Mouse (Mus musculus) intestine, embryonic 15.5 days (tissue): ENCODE results near the gene Tmem203. TPM values are rescaled to one million over a fixed set of nuclear protein-coding genes. Genes with fewer than 3 reads are reported as not detected.

Experiments used
- ATAC-seq: fragments of 200-750 bp; cut with Nextera tagmentation; 2 replicates; pipeline ENCODE4 v1.8.0; 2017; ENCODE audit warnings: moderate TSS enrichment, moderate library complexity
- H3K27ac ChIP-seq: fragments of 300-500 bp; sonication (generic); 2 replicates; pipeline ENCODE4 v1.5.1; 2015; ENCODE audit warnings: mild to moderate bottlenecking, inconsistent platforms
- H3K27me3 ChIP-seq: fragments of 300-500 bp; sonication (generic); replicated peaks from 2 replicates; pipeline ENCODE4 v1.6.1; 2015; ENCODE audit warnings: inconsistent platforms
- H3K36me3 ChIP-seq: fragments of 300-500 bp; sonication (generic); 2 replicates; pipeline ENCODE4 v1.6.1; 2015; ENCODE audit warnings: inconsistent platforms
- H3K4me1 ChIP-seq: fragments of 300-500 bp; sonication (generic); replicated peaks from 2 replicates; pipeline ENCODE4 v1.6.1; 2015; ENCODE audit warnings: inconsistent platforms
- H3K4me2 ChIP-seq: fragments of 300-500 bp; sonication (generic); replicated peaks from 2 replicates; pipeline ENCODE4 v1.6.1; 2015; ENCODE audit warnings: mild to moderate bottlenecking, inconsistent platforms
- H3K4me3 ChIP-seq: fragments of 300-500 bp; sonication (generic); replicated peaks from 2 replicates; pipeline ENCODE4 v1.5.1; 2015; ENCODE audit warnings: inconsistent platforms
- H3K9ac ChIP-seq: fragments of 300-500 bp; sonication (generic); 2 replicates; pipeline ENCODE4 v1.6.1; 2015; ENCODE audit warnings: inconsistent platforms
- H3K9me3 ChIP-seq: fragments of 300-500 bp; sonication (generic); 2 replicates; pipeline ENCODE4 v1.6.1; 2016; ENCODE audit warnings: inconsistent platforms
- WGBS: fragments of 180-500 bp; shearing (Covaris S2); methylation state at CpG from one replicate; pipeline ENCODE4 v1.1.7; 2015; 5-methylcytosine and 5-hydroxymethylcytosine counted together
- polyA plus RNA-seq: library from polyadenylated mRNA; unstranded; fragments of >200 nt; fragmentation: Nextera tagmentation; extraction: Ambion mirVana; gene quantifications from 2 replicates; pipeline ENCODE4 v1.2.1, GENCODE M21; 2015

Tmem203 gene
- polyA plus RNA-seq, 1 experiment from 2014 or later: 23.2 TPM

- Histone ChIP-seq H3K36me3 (peaks cover 17% of the 10 kb centered on the region), H3K4me3 (no peak within 1 kb of the TSS), H3K4me1 (peaks cover 29% of the 10 kb centered on the region), H3K4me2 (peak within 1 kb of the TSS; percentile 17), H3K9ac (no peak within 1 kb of the TSS; the same call in 1 of the 2 replicates), H3K9me3 (no peaks in the 10 kb centered on the region), H3K27ac (peak within 1 kb of the TSS; percentile 71), H3K27me3 (peaks cover 53% of the 10 kb centered on the region)
- WGBS: 89% methylated on average over 6 of the region's 6 CpGs
- no peak for ATAC-seq
Observed at GRCm38 (mm10) chr2:25287927-25288649, 32.8 kb downstream of the Tmem203 start, which contains the start of gene Tmem210. Gene Tmem210 (plus strand): TSS chr2:25288145.

GRCm38 (mm10) chr2:25288734-25289345 is 33.6 kb downstream of the Tmem203 start:
- peaks cover 11% of the 10 kb centered on the region; the same call in 1 of the 2 replicates for H3K36me3 ChIP-seq
- H3K4me1 ChIP-seq: peaks cover 29% of the 10 kb centered on the region
- ATAC-seq: no peak
- H3K9me3 ChIP-seq: no peaks in the 10 kb centered on the region
- no peak overlapping the region for H3K27ac ChIP-seq
- H3K4me3 ChIP-seq: no peak overlapping the region
- no peak overlapping the region for H3K9ac ChIP-seq
- peaks cover 59% of the 10 kb centered on the region for H3K27me3 ChIP-seq
- no peak overlapping the region for H3K4me2 ChIP-seq
- 78% methylated on average over 7 of the region's 7 CpGs for WGBS

- Histone ChIP-seq H3K4me2 (peak within 1 kb of the TSS; percentile 68), H3K9me3 (no peaks in the 10 kb centered on the region), H3K27ac (no peak within 1 kb of the TSS), H3K4me1 (peaks cover 29% of the 10 kb centered on the region), H3K36me3 (peaks cover 3% of the 10 kb centered on the region; the same call in 1 of the 2 replicates), H3K27me3 (peaks cover 65% of the 10 kb centered on the region), H3K4me3 (peak within 1 kb of the TSS; percentile 16), H3K9ac (no peak within 1 kb of the TSS)
- ATAC-seq: no peak
- 9% methylated on average over 11 of the region's 11 CpGs for WGBS
Observed at GRCm38 (mm10) chr2:25289651-25290050, 34.4 kb downstream of the Tmem203 start, which contains the start of gene Lrrc26. Gene Lrrc26 (plus strand): TSS chr2:25289915.

GRCm38 (mm10) chr2:25290101-25290815 is 35.0 kb downstream of the Tmem203 start:
- H3K9me3 ChIP-seq: no peaks in the 10 kb centered on the region
- ATAC-seq: no peak
- no peak overlapping the region for H3K27ac ChIP-seq
- peak overlapping the region; percentile 16 for H3K4me3 ChIP-seq
- H3K4me1 ChIP-seq: peaks cover 27% of the 10 kb centered on the region
- H3K27me3 ChIP-seq: peaks cover 71% of the 10 kb centered on the region
- no peak overlapping the region for H3K9ac ChIP-seq
- H3K4me2 ChIP-seq: peak overlapping the region; percentile 68
- H3K36me3 ChIP-seq: no peaks in the 10 kb centered on the region
- 2% methylated on average over 54 of the region's 54 CpGs for WGBS

- H3K9ac ChIP-seq: no peak overlapping the region
- peaks cover 22% of the 10 kb centered on the region for H3K4me1 ChIP-seq
- H3K4me3 ChIP-seq: peak overlapping the region; percentile 16
- no peak overlapping the region for H3K27ac ChIP-seq
- peaks cover 76% of the 10 kb centered on the region for H3K27me3 ChIP-seq
- peak overlapping the region; percentile 68 for H3K4me2 ChIP-seq
- ATAC-seq: no peak
- WGBS: 2% methylated on average over 18 of the region's 18 CpGs
- H3K9me3 ChIP-seq: no peaks in the 10 kb centered on the region
- H3K36me3 ChIP-seq: no peaks in the 10 kb centered on the region
Observed at GRCm38 (mm10) chr2:25290816-25291130, 35.5 kb downstream of the Tmem203 start.

GRCm38 (mm10) chr2:25291184-25292053 is 36.2 kb downstream of the Tmem203 start:
- H3K27ac ChIP-seq: no peak overlapping the region
- H3K36me3 ChIP-seq: no peaks in the 10 kb centered on the region
- peak; percentile 5; the same call in 1 of the 2 replicates for ATAC-seq
- H3K4me2 ChIP-seq: peak overlapping the region; percentile 68
- peaks cover 18% of the 10 kb centered on the region for H3K4me1 ChIP-seq
- no peak overlapping the region for H3K9ac ChIP-seq
- no peaks in the 10 kb centered on the region for H3K9me3 ChIP-seq
- WGBS: 5% methylated on average over 32 of the region's 32 CpGs
- H3K4me3 ChIP-seq: peak overlapping the region; percentile 35
- peaks cover 80% of the 10 kb centered on the region for H3K27me3 ChIP-seq

GRCm38 (mm10) chr2:25292054-25292544 is 36.9 kb downstream of the Tmem203 start:
- Histone ChIP-seq H3K9ac (0 out of 2 replicates have a peak overlapping the region, but pooled peaks have one; percentile 3), H3K36me3 (no peaks in the 10 kb centered on the region), H3K4me2 (peak overlapping the region; percentile 68), H3K27me3 (peaks cover 85% of the 10 kb centered on the region), H3K27ac (no peak overlapping the region), H3K4me1 (peaks cover 18% of the 10 kb centered on the region), H3K9me3 (no peaks in the 10 kb centered on the region), H3K4me3 (peak overlapping the region; percentile 35)
- 3% methylated on average over 43 of the region's 43 CpGs for WGBS
- peak; percentile 25 for ATAC-seq

- Histone ChIP-seq H3K4me3 (no peak overlapping the region), H3K27ac (no peak overlapping the region), H3K4me2 (no peak overlapping the region; the same call in 1 of the 2 replicates), H3K9me3 (no peaks in the 10 kb centered on the region), H3K27me3 (peaks cover 90% of the 10 kb centered on the region), H3K4me1 (peaks cover 18% of the 10 kb centered on the region), H3K36me3 (no peaks in the 10 kb centered on the region), H3K9ac (no peak overlapping the region)
- 0% methylated on average over 1 of the region's 1 CpGs for WGBS
- 0 out of 2 replicates have a peak, but pooled peaks have one; percentile 51 for ATAC-seq
Observed at GRCm38 (mm10) chr2:25292856-25293255, 37.6 kb downstream of the Tmem203 start.

GRCm38 (mm10) chr2:25293706-25294105 is 38.5 kb downstream of the Tmem203 start:
- Histone ChIP-seq H3K9ac (no peak overlapping the region), H3K4me1 (peaks cover 18% of the 10 kb centered on the region), H3K9me3 (no peaks in the 10 kb centered on the region), H3K27ac (no peak overlapping the region), H3K4me3 (no peak overlapping the region), H3K27me3 (peaks cover 81% of the 10 kb centered on the region), H3K36me3 (no peaks in the 10 kb centered on the region), H3K4me2 (no peak overlapping the region)
- 74% methylated on average over 9 of the region's 9 CpGs for WGBS
- ATAC-seq: no peak

GRCm38 (mm10) chr2:25297093-25297492 is 41.9 kb downstream of the Tmem203 start:
- Histone ChIP-seq H3K27me3 (peaks cover 48% of the 10 kb centered on the region), H3K9ac (no peak overlapping the region), H3K27ac (no peak overlapping the region), H3K4me2 (no peak overlapping the region), H3K9me3 (no peaks in the 10 kb centered on the region), H3K4me3 (no peak overlapping the region), H3K36me3 (no peaks in the 10 kb centered on the region), H3K4me1 (peaks cover 7% of the 10 kb centered on the region)
- WGBS: 74% methylated on average over 8 of the region's 8 CpGs
- ATAC-seq: no peak

GRCm38 (mm10) chr2:25298046-25298445 is 42.8 kb downstream of the Tmem203 start:
- no peaks in the 10 kb centered on the region for H3K36me3 ChIP-seq
- WGBS: 79% methylated on average over 10 of the region's 10 CpGs
- H3K4me3 ChIP-seq: no peak overlapping the region
- no peak overlapping the region for H3K9ac ChIP-seq
- H3K27ac ChIP-seq: no peak overlapping the region
- no peak for ATAC-seq
- H3K27me3 ChIP-seq: peaks cover 43% of the 10 kb centered on the region
- no peaks in the 10 kb centered on the region for H3K9me3 ChIP-seq
- H3K4me1 ChIP-seq: no peaks in the 10 kb centered on the region
- H3K4me2 ChIP-seq: no peak overlapping the region
